Mouse (Mus musculus) ES-Bruce4 (cell line): ENCODE data around the gene Miox. TPM values are rescaled to one million over a fixed set of nuclear protein-coding genes. Genes with fewer than 3 reads are reported as not detected.

Experiments used
- H3K27ac ChIP-seq: 2 replicates; pipeline ENCODE4 v1.5.1; 2012; ENCODE audit warnings: low read length, inconsistent platforms; ENCODE audit not compliant: insufficient read depth
- H3K27me3 ChIP-seq: 2 replicates; pipeline ENCODE4 v1.6.1; 2012; ENCODE audit warnings: mild to moderate bottlenecking, low read length, inconsistent platforms; ENCODE audit not compliant: control insufficient read depth, poor library complexity, insufficient read depth, severe bottlenecking
- H3K36me3 ChIP-seq: 2 replicates; pipeline ENCODE4 v1.6.1; 2012; ENCODE audit warnings: inconsistent platforms, mild to moderate bottlenecking, low read length, moderate library complexity; ENCODE audit not compliant: control insufficient read depth, poor library complexity, insufficient read depth, severe bottlenecking
- H3K4me1 ChIP-seq: one replicate; pipeline ENCODE4 v1.8.1; 2011; ENCODE audit warnings: low read length; ENCODE audit not compliant: control insufficient read depth, insufficient read depth
- H3K4me3 ChIP-seq: 2 replicates; pipeline ENCODE4 v1.5.1; 2011; ENCODE audit warnings: low read depth, mild to moderate bottlenecking, low read length
- H3K9ac ChIP-seq: 2 replicates; pipeline ENCODE4 v1.6.1; 2012; ENCODE audit warnings: low read depth, mild to moderate bottlenecking, inconsistent platforms; ENCODE audit not compliant: poor library complexity, severe bottlenecking
- H3K9me3 ChIP-seq: replicated peaks from 2 replicates; pipeline ENCODE4 v1.6.1; 2012; ENCODE audit warnings: mild to moderate bottlenecking, low read length, inconsistent platforms; ENCODE audit not compliant: control insufficient read depth, poor library complexity, insufficient read depth, severe bottlenecking
- CTCF ChIP-seq: IDR thresholded peaks from one replicate; pipeline ENCODE4 v1.8.1; 2011; ENCODE audit warnings: low read depth, low read length
- EP300 ChIP-seq: IDR thresholded peaks from 2 replicates; pipeline ENCODE4 v1.6.1; 2011; ENCODE audit warnings: low read depth, low read length; ENCODE audit not compliant: insufficient read depth
- POLR2A ChIP-seq: IDR thresholded peaks from one replicate; pipeline ENCODE4 v1.8.1; 2011; ENCODE audit warnings: low read length; ENCODE audit not compliant: insufficient read depth
- polyA plus RNA-seq: library from polyadenylated mRNA; stranded (reverse); fragments of >200 nt; gene quantifications from 2 replicates; pipeline ENCODE4 v1.2.4, GENCODE M21; 2011; ENCODE audit warnings: low read depth; ENCODE audit not compliant: missing spikeins, insufficient read depth, insufficient read length

Miox gene
- polyA plus RNA-seq, 1 experiment = not detected

DNA sequence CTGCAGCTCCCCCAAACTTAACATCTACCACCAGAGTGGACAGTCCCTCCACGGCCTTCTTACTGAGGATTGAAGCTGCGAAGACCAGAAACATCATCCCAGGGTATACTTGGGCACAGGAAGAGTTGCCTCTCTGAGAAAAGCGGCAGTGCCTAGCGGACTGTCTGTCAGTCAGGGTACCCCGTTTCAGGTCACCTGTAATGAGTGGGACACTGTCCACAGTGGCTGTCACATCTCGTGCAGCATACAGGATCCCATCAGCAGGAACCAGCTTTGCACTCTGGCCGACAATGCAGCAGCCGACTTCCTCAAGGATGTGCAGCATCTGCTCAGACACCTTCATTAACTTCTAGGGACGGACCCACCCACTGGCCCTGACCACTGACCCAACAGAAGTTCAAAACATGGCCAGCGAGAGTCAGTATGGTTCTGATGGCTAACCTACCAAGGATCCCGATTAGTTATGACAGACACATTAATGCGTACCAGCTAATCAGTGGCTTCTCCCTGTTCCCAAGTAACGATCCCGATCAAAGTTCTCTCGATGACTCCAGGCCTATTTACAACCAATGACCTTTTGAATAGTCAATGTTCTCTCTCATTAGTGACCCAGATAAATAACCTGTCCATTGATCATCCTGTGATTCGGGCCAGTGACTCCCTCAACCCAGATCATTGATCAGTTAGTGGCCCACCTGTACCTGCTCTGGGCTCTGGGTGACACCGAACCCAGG lies 40.8 kb downstream of the Miox start:
- TF ChIP-seq CTCF = no peak
- no peak for TF ChIP-seq POLR2A
- no peak for TF ChIP-seq EP300
- Histone ChIP-seq H3K4me1 (peaks cover 3% of the 10 kb centered on the region), H3K27ac (no peak overlapping the region), H3K27me3 (no peaks in the 10 kb centered on the region), H3K4me3 (no peak overlapping the region), H3K9me3 (no peaks in the 10 kb centered on the region), H3K9ac (no peak overlapping the region), H3K36me3 (peaks cover 26% of the 10 kb centered on the region)

DNA sequence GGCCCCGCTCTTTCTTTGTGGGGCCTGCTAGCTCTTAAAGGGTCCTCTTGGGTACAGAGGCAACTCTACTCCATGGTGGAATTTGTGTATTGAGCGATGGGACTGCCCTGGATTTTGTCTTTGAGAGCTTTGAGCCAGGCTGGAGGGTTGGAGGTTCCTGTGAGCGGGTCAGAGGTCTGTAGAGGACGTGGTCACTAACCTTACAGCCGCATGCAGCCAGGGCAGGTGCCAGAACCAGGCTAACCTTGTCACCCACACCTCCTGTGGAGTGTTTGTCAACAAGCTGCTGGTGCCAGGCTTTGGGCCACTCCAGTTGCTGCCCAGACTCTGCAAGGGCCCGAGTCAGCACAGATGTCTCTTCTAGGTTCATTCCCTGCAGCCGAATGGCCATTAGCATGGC lies 41.8 kb downstream of the Miox start:
- H3K27me3 ChIP-seq = no peaks in the 10 kb centered on the region
- H3K27ac ChIP-seq = no peak overlapping the region
- H3K9ac ChIP-seq = no peak overlapping the region
- no peaks in the 10 kb centered on the region for H3K4me1 ChIP-seq
- TF ChIP-seq CTCF = no peak
- no peak for TF ChIP-seq EP300
- no peak overlapping the region for H3K4me3 ChIP-seq
- no peaks in the 10 kb centered on the region for H3K9me3 ChIP-seq
- peaks cover 16% of the 10 kb centered on the region for H3K36me3 ChIP-seq

DNA sequence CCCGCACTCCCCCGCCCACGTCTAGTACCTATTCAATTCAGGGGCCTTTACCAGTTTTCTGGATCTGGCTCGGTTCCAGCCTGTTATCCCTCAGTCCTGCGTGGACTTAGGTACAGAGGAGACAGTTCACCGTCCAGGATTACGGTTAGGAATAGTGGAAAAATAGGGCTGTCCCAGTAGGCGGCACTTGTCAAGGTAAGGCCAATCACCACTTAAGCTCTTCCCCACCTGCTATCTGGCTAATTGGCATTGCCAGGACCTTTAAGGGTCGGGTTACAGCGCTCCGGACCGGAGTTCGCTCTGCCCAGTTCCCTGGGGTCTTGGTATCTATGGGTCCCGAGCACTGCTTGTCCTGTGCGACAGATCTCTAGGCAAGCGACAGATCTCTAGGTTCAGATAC lies 42.8 kb downstream of the Miox start, which contains the start of gene Tymp:
TSS of gene Tymp (minus strand) at position 83 of the 400 bp plus-strand sequence.
- TF ChIP-seq EP300 = no peak
- no peak for TF ChIP-seq CTCF
- no peak for TF ChIP-seq POLR2A
- no peaks in the 10 kb centered on the region for H3K4me1 ChIP-seq
- H3K36me3 ChIP-seq = peaks cover 7% of the 10 kb centered on the region

DNA sequence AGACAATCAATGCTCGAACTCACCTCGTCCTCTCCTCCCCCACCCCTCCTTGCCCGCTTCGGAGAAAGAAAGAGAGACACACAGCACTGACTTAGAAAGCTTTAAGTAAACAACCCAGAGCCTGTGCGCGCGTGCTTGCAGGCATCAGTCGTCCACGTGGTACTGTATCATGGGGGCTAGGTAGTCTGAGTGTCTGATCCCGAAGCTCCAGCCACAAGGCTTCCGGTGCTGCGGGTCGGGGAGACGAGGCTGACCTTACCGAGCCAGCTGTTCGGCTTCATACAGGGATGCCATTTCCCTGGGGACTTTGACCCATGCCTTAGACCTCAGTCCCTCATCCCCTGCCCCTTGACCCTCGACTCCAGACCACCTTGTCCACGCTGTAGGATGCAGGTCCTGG lies 43.2 kb downstream of the Miox start:
- no peak overlapping the region for H3K9ac ChIP-seq
- H3K4me1 ChIP-seq = no peaks in the 10 kb centered on the region
- no peak overlapping the region for H3K27ac ChIP-seq
- peaks cover 3% of the 10 kb centered on the region for H3K36me3 ChIP-seq
- 0 out of 2 replicates have a peak overlapping the region, but pooled peaks have one; percentile 5 for H3K4me3 ChIP-seq
- no peaks in the 10 kb centered on the region for H3K9me3 ChIP-seq
- H3K27me3 ChIP-seq = no peaks in the 10 kb centered on the region
- no peak for TF ChIP-seq CTCF
- TF ChIP-seq EP300 = no peak
- no peak for TF ChIP-seq POLR2A

More for the DNA sequence above, 42.8 kb downstream of the Miox start, which contains the start of gene Tymp:
- H3K4me3 ChIP-seq = 0 out of 2 replicates have a peak within 1 kb of the TSS, but pooled peaks have one; percentile 6
- no peak within 1 kb of the TSS for H3K27ac ChIP-seq
- H3K27me3 ChIP-seq = no peaks in the 10 kb centered on the region
- no peaks in the 10 kb centered on the region for H3K9me3 ChIP-seq
- no peak within 1 kb of the TSS for H3K9ac ChIP-seq

DNA sequence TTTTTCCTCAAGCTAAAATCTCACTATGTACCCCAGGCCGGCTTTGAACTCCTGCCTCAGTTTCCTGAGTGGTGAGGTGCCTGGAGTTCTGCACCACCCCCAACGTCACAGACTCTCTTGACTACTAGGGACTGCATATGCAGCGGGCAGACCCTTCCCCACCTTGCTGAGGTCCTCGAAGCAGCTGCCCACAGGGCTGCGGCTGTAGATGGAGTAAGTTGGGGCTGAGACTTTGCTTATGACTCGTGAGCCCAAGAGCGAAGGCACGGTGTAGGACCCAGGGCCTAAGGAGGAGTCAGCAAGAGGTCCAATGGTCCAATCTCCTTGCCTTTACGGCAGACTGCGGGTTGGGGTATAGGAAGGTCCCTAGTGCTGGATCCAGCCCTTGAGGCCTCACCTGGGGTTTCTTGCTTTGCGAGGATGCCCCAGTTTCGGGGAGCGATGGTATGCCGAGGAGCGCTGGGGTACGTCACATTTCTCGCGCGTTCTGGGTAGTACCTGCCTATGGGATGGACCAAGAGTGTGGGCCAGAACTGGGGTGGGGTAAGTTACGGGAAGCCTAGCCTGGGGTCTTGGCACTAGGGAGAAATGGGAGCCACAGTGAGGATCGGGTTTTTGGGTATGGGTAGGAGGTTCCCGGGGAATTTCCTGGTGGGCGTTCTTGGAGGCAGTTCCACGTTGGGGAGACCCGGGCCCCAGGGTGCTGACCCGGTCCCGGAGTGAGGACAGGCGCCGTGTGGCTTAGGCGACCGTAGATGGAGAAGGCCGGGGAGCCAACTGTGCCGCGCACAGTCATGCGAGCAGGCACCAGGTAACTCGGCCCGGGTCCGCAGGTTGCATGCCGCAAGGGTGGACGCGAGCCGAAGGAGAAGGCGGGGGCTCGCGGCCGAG lies 44.0 kb downstream of the Miox start:
- Histone ChIP-seq H3K27ac (no peak overlapping the region), H3K4me3 (peak overlapping the region; percentile 59), H3K36me3 (no peaks in the 10 kb centered on the region), H3K9me3 (no peaks in the 10 kb centered on the region), H3K4me1 (no peaks in the 10 kb centered on the region), H3K9ac (peak overlapping the region; percentile 38), H3K27me3 (no peaks in the 10 kb centered on the region)
- TF ChIP-seq CTCF (no peak), EP300 (no peak)

DNA sequence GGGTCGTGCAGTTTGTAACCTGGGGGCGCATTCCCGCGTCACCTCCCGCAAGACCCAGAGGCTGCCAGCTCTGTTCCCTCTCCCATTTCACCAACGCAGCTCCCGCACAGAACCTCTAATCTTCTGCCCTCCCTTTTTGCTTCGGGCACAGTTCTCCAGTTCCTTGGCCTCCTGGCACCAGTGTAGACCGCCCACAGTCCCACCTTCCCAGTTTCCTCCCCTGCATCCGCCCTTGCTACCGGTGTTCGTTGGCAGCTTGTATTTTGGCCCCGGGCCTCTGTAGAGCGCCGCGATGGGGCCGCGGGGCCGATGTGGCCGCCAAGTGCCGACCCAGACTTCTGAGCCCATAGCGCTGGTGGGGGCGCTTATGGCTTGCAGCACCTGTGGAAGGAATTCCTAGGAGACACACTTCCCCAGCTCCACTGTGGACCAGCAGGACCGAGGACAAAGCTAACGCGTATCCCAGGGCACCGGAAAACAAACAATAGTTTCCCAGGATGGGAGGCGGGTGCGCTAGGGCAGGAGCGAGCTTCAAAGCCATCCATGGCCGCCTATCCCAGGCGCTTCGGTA lies 44.7 kb downstream of the Miox start, which contains the start of gene Odf3b:
TSS of gene Odf3b (minus strand) at position 452 of the 571 bp plus-strand sequence.
- Histone ChIP-seq H3K4me1 (no peaks in the 10 kb centered on the region), H3K9me3 (no peaks in the 10 kb centered on the region), H3K27ac (no peak within 1 kb of the TSS), H3K4me3 (peak within 1 kb of the TSS; percentile 59), H3K36me3 (no peaks in the 10 kb centered on the region), H3K27me3 (no peaks in the 10 kb centered on the region), H3K9ac (peak within 1 kb of the TSS; percentile 38)
- TF ChIP-seq EP300 (no peak), POLR2A (no peak), CTCF (no peak)
